Mouse (Mus musculus) CH12.LX (cell line): ENCODE measurements around the gene Exoc3l2. TPM values are rescaled to one million over a fixed set of nuclear protein-coding genes. Genes with fewer than 3 reads are reported as not detected.

Experiments
- DNase-seq: peaks from one replicate; pipeline ENCODE4 v3.0.0-alpha.2; 2013; ENCODE audit errors: extremely low read depth
- H3K27ac ChIP-seq: 2 replicates; pipeline ENCODE4 v1.5.1; 2012; ENCODE audit warnings: low read depth, mild to moderate bottlenecking, control low read depth, moderate library complexity; ENCODE audit not compliant: insufficient read depth
- H3K27me3 ChIP-seq: replicated peaks from 2 replicates; pipeline ENCODE3; 2012; ENCODE audit warnings: inconsistent platforms
- H3K36me3 ChIP-seq, 2 experiments: replicated peaks in 1 of 2; 2 replicates each; pipeline versions ENCODE3 to v1.6.1; 2012; ENCODE audit warnings: inconsistent platforms in 1 of 2, low read length in 1 of 2, mild to moderate bottlenecking in 1 of 2, mixed read lengths in 1 of 2, moderate library complexity in 1 of 2; ENCODE audit not compliant: control insufficient read depth in 1 of 2, insufficient read depth in 1 of 2
- H3K4me1 ChIP-seq, 2 experiments: 2 replicates each; pipeline ENCODE4 v1.6.1; 2012; ENCODE audit warnings: inconsistent platforms in 1 of 2, moderate library complexity in 1 of 2; ENCODE audit not compliant: insufficient read depth in 2 of 2, control insufficient read depth in 1 of 2
- H3K4me2 ChIP-seq: 2 replicates; pipeline ENCODE4 v1.6.1; 2012; ENCODE audit warnings: low read depth, mild to moderate bottlenecking, control low read depth; ENCODE audit not compliant: poor library complexity, insufficient read depth, severe bottlenecking
- H3K4me3 ChIP-seq, 3 experiments: fragments of 150-350 bp in 1 of 3; sonication (generic) in 1 of 3; replicated peaks in 1 of 3; 2 replicates each; pipeline versions ENCODE3 to v1.5.1; 2011 to 2012; ENCODE audit warnings: low read depth in 2 of 3, low read length in 2 of 3, mild to moderate bottlenecking in 2 of 3, moderate library complexity in 2 of 3, control low read depth in 1 of 3, improper control_type of control experiment in 1 of 3, inconsistent platforms in 1 of 3, mixed read lengths in 1 of 3; ENCODE audit not compliant: poor library complexity in 1 of 3
- H3K79me2 ChIP-seq: replicated peaks from 2 replicates; pipeline ENCODE4 v1.6.1; 2012; ENCODE audit warnings: mild to moderate bottlenecking, moderate library complexity; ENCODE audit not compliant: control insufficient read depth, poor library complexity, insufficient read depth, severe bottlenecking; ENCODE audit errors: extremely low read depth
- H3K9ac ChIP-seq: 2 replicates; pipeline ENCODE4 v1.6.1; 2012; ENCODE audit warnings: low read depth, mild to moderate bottlenecking, control low read depth, moderate library complexity; ENCODE audit not compliant: insufficient read depth
- H3K9me3 ChIP-seq: replicated peaks from 2 replicates; pipeline ENCODE3; 2012; ENCODE audit warnings: low read length, inconsistent platforms, mixed read lengths
- CTCF ChIP-seq, 2 experiments: IDR thresholded peaks in 1 of 2; conservative IDR thresholded peaks in 1 of 2; 2 replicates each; pipeline ENCODE4 v1.5.1; 2011 to 2012; ENCODE audit warnings: low read depth in 2 of 2, low read length in 2 of 2, improper control_type of control experiment in 1 of 2, inconsistent platforms in 1 of 2, mild to moderate bottlenecking in 1 of 2, moderate library complexity in 1 of 2
- EP300 ChIP-seq: IDR thresholded peaks from 2 replicates; pipeline ENCODE4 v1.6.1; 2011; ENCODE audit warnings: low read length, improper control_type of control experiment
- GABPA ChIP-seq: IDR thresholded peaks from 2 replicates; pipeline ENCODE4 v1.6.1; 2012; ENCODE audit warnings: low read depth, low read length, improper control_type of control experiment, inconsistent platforms; ENCODE audit not compliant: insufficient replicate concordance
- JUN ChIP-seq: IDR thresholded peaks from 2 replicates; pipeline ENCODE4 v1.6.1; 2011; ENCODE audit warnings: low read depth, mild to moderate bottlenecking, low read length, improper control_type of control experiment, moderate library complexity; ENCODE audit not compliant: insufficient read depth
- JUND ChIP-seq: conservative IDR thresholded peaks from 2 replicates; pipeline ENCODE4 v1.6.1; 2011; ENCODE audit warnings: low read depth, low read length, improper control_type of control experiment
- MAX ChIP-seq: IDR thresholded peaks from 2 replicates; pipeline ENCODE4 v1.6.1; 2011; ENCODE audit warnings: low read length, improper control_type of control experiment
- MAZ ChIP-seq: IDR thresholded peaks from 2 replicates; pipeline ENCODE4 v1.6.1; 2012; ENCODE audit warnings: low read depth, mild to moderate bottlenecking, inconsistent platforms, low read length, improper control_type of control experiment, moderate library complexity
- MYC ChIP-seq: IDR thresholded peaks from 2 replicates; pipeline ENCODE4 v1.6.1; 2011; ENCODE audit warnings: low read depth, mild to moderate bottlenecking, improper control_type of control experiment, low read length
- RAD21 ChIP-seq: IDR thresholded peaks from 2 replicates; pipeline ENCODE4 v1.6.1; 2011; ENCODE audit warnings: low read depth, mild to moderate bottlenecking, low read length, improper control_type of control experiment, moderate library complexity
- SMC3 ChIP-seq: IDR thresholded peaks from 2 replicates; pipeline ENCODE4 v1.6.1; 2011; ENCODE audit warnings: low read depth, low read length, improper control_type of control experiment
- USF1 ChIP-seq: IDR thresholded peaks from 2 replicates; pipeline ENCODE4 v1.6.1; 2014; ENCODE audit warnings: low read depth, mild to moderate bottlenecking, inconsistent platforms, low read length, improper control_type of control experiment
- ZC3H11A ChIP-seq: IDR thresholded peaks from 2 replicates; pipeline ENCODE4 v1.6.1; 2012; ENCODE audit warnings: low read depth, mild to moderate bottlenecking, inconsistent platforms, low read length, improper control_type of control experiment
- dilution Hi-C: fragments of 300-500 bp; cut with MboI; formaldehyde crosslinking; loops from 2 replicates; pipeline ENCODE4 v1.14.3; 2020; ENCODE audit warnings: low sequenced_read_pairs; ENCODE audit not compliant: extremely low pct_unique_long_range_greater_than_20kb, extremely low pct_ligation_motif_present
- in situ Hi-C: fragments of 300-500 bp; cut with MboI; formaldehyde crosslinking; loops from 3 replicates; pipeline ENCODE4 v1.14.3; 2019; ENCODE audit warnings: low sequenced_read_pairs, low pct_ligation_motif_present, low pct_unique_long_range_greater_than_20kb, mixed read lengths
- polyA plus RNA-seq: library from polyadenylated mRNA; unstranded; fragments of >175 nt; gene quantifications from 2 replicates; pipeline ENCODE4 v1.2.1, GENCODE M21; 2012; ENCODE audit warnings: low read depth; ENCODE audit not compliant: insufficient read length
- total RNA-seq, 2 experiments: library from RNA; depleted of rRNA; stranded (reverse); fragments of 300-350 nt in 1 of 2; fragments of >200 nt in 1 of 2; gene quantifications; 2 replicates each; pipeline ENCODE4 v1.2.3; 2012 to 2014

Gene Exoc3l2
- total and polyA plus RNA-seq, 3 experiments = 0.08 TPM; not detected in 2

DNA sequence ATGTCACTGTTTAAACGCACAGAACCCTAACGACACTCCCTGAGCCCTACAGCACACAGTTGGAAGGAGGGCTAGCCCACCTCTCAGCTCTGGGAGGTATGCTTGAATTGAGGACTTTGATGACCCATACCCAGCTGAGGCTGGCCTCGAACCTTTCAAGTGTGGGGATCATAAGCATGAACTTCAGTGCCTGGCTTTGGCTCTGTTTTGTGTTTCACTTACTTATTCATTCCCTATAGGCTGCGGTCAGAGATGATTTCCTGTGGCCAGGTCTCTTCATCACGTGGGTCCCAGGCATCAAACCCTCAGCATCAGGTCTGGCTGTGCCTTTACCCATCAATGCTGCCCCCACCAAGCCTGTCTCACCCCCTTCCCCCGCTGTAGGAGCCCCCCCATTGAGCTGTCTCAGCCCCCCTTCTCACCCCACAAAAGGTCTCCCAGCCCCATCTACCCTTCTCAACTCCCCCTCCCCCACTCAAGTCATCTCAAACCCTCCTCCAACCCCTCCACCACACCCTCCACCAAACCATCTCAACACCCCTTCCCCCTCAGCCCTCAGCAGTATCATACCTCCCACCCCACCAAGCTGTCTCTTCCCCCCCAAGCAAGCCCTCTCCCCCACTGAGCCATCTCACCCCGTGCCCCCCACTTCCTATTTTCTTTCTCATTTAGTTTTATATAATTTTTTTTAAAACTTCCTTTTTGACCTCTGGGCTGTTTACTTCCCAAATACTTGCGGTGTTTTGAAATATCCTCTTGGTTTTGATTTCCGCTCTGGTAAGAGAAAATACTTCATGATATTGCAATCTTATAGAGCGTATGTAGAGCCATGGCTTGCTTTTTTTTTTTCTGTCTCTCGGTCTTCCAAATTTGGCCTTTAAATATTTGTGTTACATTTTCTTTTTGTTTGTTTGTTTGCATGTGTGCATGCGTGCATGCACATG lies 37.6 kb downstream of the Exoc3l2 start:
- in situ Hi-C loops = loop anchor here (10.0 kb wide), 2 partner anchors 74 to 374 kb away; partner anchors contain the start of genes Gemin7 and Zfp296
- TF ChIP-seq JUND = no peak
- TF ChIP-seq GABPA = no peak
- Histone ChIP-seq H3K36me3 (peaks cover 0 to 6% of the 10 kb centered on the region in 2 experiments), H3K9ac (no peak overlapping the region), H3K27ac (no peak overlapping the region), H3K4me2 (no peak overlapping the region), H3K79me2 (no peaks in the 10 kb centered on the region), H3K9me3 (no peaks in the 10 kb centered on the region), H3K4me1 (peaks cover 0 to 3% of the 10 kb centered on the region in 2 experiments; a peak in 1 of 4 replicates), H3K27me3 (peaks cover 18% of the 10 kb centered on the region), H3K4me3 (no peak overlapping the region)
- DNase-seq = no peak
- dilution Hi-C loops = no loop called here

DNA sequence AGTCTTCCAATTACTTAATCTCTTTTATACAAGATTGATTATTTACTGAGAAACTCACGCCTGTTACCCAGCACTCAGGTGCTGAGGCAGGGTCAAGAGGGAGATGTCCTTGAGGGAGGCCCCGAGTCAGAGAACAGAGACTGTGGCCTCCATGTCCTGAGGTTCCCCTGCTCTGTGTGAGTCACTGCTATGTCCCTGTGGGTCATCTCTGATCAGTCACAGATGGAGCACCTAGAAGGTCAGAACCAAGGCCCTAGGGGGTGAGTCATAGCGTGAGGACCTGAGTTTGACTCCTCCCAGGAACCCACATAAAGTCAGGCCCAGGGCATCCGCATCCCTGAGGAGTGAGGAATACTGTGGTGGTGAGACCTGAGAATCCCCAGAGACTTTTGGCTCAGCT lies 38.5 kb downstream of the Exoc3l2 start:
- peaks cover 0 to 7% of the 10 kb centered on the region in 2 experiments for H3K36me3 ChIP-seq
- H3K9ac ChIP-seq = no peak overlapping the region
- H3K4me2 ChIP-seq = no peak overlapping the region
- no peak overlapping the region for H3K27ac ChIP-seq
- H3K9me3 ChIP-seq = no peaks in the 10 kb centered on the region
- peaks cover 0 to 3% of the 10 kb centered on the region in 2 experiments; a peak in 1 of 4 replicates for H3K4me1 ChIP-seq
- in situ Hi-C loops = loop anchor here (10.0 kb wide), 2 partner anchors 73 to 373 kb away; partner anchors contain the start of genes Gemin7 and Zfp296
- no peaks in the 10 kb centered on the region for H3K79me2 ChIP-seq
- dilution Hi-C loops = no loop called here
- H3K27me3 ChIP-seq = peaks cover 9% of the 10 kb centered on the region
- TF ChIP-seq USF1 (no peak), EP300 (no peak), MYC (no peak), JUN (no peak)
- H3K4me3 ChIP-seq = no peak overlapping the region
- DNase-seq = no peak

DNA sequence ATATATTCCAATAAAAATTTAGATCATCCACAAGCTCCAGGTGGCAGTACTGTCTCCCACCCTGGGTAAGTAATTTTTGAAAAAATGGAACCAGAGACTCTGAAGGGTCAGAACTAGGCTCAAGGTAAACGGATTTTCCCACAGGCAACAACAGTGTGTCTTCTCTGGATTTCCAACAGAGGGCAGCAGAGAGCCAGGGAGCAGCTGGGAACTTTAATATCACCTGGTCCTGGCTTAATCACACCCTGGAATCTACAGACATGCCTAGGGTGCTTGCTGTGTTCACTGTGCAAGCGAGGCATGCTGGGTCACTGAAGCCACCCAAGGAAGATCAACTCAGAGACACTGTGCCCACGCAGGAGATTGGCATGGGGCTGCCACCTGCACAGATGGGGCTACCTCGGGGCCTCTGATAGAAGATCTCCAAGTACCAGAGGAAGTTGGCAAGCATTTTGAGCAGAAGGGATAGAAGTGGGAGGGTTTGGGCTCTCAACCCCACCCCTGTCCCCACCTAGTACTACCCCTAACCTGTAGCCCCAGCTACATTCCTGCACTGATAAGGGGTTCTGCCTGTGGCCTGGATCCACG lies 40.4 kb downstream of the Exoc3l2 start:
- no peak overlapping the region for H3K4me2 ChIP-seq
- no peaks in the 10 kb centered on the region for H3K79me2 ChIP-seq
- peaks cover 2% of the 10 kb centered on the region for H3K27me3 ChIP-seq
- no peak overlapping the region for H3K27ac ChIP-seq
- in situ Hi-C loops (loop anchor here (10.0 kb wide), 2 partner anchors 71 to 371 kb away; partner anchors contain the start of genes Gemin7 and Zfp296), dilution Hi-C loops (no loop called here)
- H3K9ac ChIP-seq = no peak overlapping the region
- peaks cover 2% of the 10 kb centered on the region for H3K9me3 ChIP-seq
- peaks cover 0 to 15% of the 10 kb centered on the region in 2 experiments for H3K36me3 ChIP-seq
- H3K4me1 ChIP-seq = peaks cover 7 to 10% of the 10 kb centered on the region in 2 experiments; a peak in 3 of 4 replicates
- peak; percentile 68 for DNase-seq
- TF ChIP-seq MAX (no peak), RAD21 (peak; percentile 88), MAZ (no peak), JUN (no peak), ZC3H11A (peak; percentile 30; the same call in 1 of the 2 replicates), SMC3 (peak; percentile 86), CTCF (conservative IDR thresholded peaks at IDR 0.05 in 1 of 2, IDR thresholded peaks at IDR 0.05 in 1 of 2; ENCODE audit: low read depth in 2 of 2, low read length in 2 of 2) (peak; percentile 93 to 94)
- H3K4me3 ChIP-seq = no peak overlapping the region
